Mouse (Mus musculus): ENCODE data around the gene Abi2.

Abi2 gene

DNA sequence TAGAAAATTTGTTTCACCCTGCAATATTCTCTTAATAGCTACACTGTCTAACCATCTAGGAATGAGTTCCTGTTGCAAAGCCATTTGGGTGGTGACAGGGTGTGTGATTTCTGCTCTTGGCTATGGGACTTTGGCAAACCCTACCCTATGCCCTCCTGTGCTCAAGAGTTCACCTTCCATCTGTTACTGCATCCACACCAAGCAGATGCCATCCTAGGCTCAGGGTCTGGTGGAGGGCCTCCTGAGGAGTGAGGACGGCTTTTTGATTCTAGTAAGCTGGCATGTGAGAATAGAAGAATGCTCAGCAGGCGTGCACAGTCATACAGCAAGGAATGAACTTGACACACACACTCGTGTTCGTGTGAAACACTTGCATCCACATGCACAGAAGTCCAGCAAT, 81.1 kb downstream of the Abi2 start:
- no peak for DNase-seq

DNA sequence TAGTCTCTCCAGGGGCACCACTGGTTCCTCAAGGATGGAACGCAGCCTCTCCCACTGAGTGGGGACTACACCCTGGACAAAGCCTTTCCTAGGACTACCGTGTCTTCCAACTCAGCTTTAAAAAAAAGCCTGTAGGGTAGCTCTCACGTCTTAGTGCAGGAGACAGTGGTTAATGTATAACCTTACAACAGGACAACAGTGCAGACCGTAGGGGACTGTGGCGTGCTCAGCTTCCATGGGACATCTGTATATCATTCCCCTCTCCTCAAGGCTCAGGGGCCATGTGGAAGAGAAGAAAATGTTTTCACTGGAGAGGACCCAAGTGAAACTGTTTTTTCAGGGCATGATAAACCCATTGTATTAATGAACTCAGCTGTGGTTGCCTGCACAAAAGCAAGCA, 83.0 kb downstream of the Abi2 start:
- DNase-seq = no peak

GRCm38 (mm10) chr1:60493421-60493820, 84.0 kb downstream of the Abi2 start:
- no peak for DNase-seq

- DNase-seq = no peak
Measured at GRCm38 (mm10) chr1:60503456-60503855, 94.0 kb downstream of the Abi2 start.

DNA sequence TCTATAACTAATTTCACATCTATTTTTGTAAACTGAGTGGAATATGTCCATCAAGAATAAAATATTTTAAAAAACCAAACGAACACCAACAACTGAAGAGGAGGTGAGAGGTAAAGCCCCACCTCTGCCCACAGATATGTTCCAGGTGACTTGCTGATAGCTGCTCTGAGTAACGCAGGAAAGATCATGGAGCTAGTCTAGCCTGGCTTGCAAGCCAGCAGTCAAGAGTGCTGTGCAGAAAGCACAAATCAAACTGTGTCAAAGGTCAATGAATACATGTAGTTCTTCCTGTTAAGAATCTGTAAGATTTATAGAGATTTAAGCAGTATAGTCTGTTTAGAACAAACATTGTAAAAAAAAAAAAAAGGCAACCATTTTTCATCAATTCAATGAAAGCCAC, 101.2 kb downstream of the Abi2 start:
- no peak for DNase-seq

GRCm38 (mm10) chr1:60530107-60530506, 120.7 kb downstream of the Abi2 start:
- DNase-seq = no peak

GRCm38 (mm10) chr1:60530636-60531035, 121.2 kb downstream of the Abi2 start:
- DNase-seq = no peak

Data from right cerebral cortex, adult 18-20 months (tissue).